Mouse (Mus musculus) frontal cortex, postnatal 25 days (tissue): ENCODE measurements around the gene Sp8.
A peak's percentile ranks its signal among the peaks of the same experiment; 100 is the strongest.

Experiments
- DNase-seq, 2 experiments: peaks; one replicate each; pipeline ENCODE4 v3.0.0; 2022; ENCODE audit warnings: low spot score in 2 of 2

Sp8 gene

GRCm38 (mm10) chr12:118848496-118849202 lies 2.5 kb downstream of the Sp8 start:
- DNase-seq, result no peak

- DNase-seq, result no peak
Measured at GRCm38 (mm10) chr12:118849203-118849861, 3.2 kb downstream of the Sp8 start.

- DNase-seq, result no peak
Measured at GRCm38 (mm10) chr12:118849996-118850395, 3.9 kb downstream of the Sp8 start.

- DNase-seq, result no peak
Measured at GRCm38 (mm10) chr12:118850851-118851410, 4.8 kb downstream of the Sp8 start.

GRCm38 (mm10) chr12:118853331-118853730 lies 7.2 kb downstream of the Sp8 start:
- no peak for DNase-seq

GRCm38 (mm10) chr12:118854401-118854800 lies 8.3 kb downstream of the Sp8 start:
- DNase-seq, result no peak

- DNase-seq, result peak in 1 of 2 experiments; percentile 38
Measured at GRCm38 (mm10) chr12:118854831-118855453, 8.8 kb downstream of the Sp8 start.

GRCm38 (mm10) chr12:118856151-118856550 lies 10.0 kb downstream of the Sp8 start:
- DNase-seq, result no peak

GRCm38 (mm10) chr12:118872673-118873072 lies 26.5 kb downstream of the Sp8 start:
- DNase-seq, result no peak

- DNase-seq, result no peak
Measured at GRCm38 (mm10) chr12:118882790-118883189, 36.7 kb downstream of the Sp8 start.

GRCm38 (mm10) chr12:118887964-118888363 lies 41.8 kb downstream of the Sp8 start:
- DNase-seq, result no peak
